In the genomic region with DNA sequence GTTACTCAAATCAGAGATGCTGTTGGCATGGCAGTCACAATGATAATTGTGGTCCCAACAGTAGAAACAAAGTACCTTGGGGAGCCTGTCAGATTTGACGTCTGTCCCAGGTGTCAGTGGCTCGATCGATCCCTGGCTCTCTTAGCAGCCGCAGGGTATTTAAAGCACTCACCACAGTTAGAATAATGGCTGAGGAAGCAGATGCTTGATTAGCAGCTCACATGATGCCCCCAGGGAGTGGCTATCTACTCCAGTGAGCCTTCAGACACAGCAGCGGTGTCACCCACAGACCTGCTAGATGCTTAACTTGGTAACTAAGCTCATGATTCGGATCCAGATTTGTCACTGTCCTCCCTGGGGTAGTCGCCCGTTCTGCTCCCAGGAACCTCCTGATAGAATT, we compare ENCODE assay signal across 1 mouse cellular context.
TF ChIP-seq lines count a peak whose summit lies in the region.

No protein-coding gene starts in this region.

TF ChIP-seq in MEL, 35 proteins besides CTCF, POLR2A, EP300 and RAD21:
- TF ChIP-seq ZMIZ1 (IDR thresholded peaks at IDR 0.05; ENCODE audit: low read depth, low read length) (no peak), CHD2 (IDR thresholded peaks at IDR 0.05; ENCODE audit: low read length) (no peak), USF1 (IDR thresholded peaks at IDR 0.05; ENCODE audit: low read depth, low read length) (peak; percentile 68), RCOR1 (IDR thresholded peaks at IDR 0.05; ENCODE audit: low read depth, low read length) (no peak), ETS1 (IDR thresholded peaks at IDR 0.05; ENCODE audit: low read depth, low read length) (0 out of 2 replicates have a peak, but pooled peaks have one; percentile 6)
